7 mouse cellular contexts compared by ENCODE assay signal in the genomic region with DNA sequence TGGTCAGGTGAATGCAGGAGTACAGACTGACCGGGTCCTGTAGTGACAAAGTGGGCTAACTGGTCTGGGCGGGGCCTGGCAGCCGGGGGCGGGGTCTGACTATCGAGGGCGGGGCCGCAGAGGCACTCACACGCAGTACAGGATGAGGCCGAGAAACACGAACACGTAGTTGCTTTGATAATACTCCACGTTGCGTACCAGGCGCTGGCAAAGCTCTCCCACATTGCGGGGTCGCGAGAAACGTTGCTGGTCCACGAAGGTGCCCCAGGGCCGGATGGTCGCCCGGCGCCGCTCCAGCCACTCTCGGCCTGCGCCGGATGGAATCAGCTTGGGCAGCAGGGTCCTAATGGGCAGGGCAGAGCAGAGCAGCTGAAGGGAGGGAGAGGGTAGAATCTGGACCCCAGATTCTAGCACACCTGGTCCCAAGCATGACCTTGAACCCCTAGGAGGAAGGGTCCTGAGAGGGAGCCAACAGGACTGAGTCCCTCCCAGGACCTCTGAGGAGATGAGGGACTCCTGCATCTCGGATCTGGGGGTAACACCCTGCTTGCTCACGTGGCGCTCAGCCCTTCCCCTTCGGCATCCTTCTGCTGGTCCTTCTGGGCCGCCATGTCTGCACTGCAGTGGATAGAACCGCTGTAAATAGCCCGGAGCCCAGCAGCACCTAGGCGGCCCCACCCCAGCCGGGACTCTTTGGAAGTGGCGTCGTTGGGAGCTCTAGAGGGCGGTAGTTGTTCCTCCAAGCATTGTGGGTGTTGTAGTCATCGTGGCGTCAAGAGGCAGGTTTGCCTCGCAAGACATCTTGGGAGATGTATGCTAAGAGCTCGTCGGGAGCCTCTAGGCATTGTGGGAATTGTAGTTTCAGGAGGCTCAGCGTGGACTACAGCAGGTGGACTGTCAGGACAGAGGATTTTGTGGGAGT. TPM values are rescaled to one million over a fixed set of nuclear protein-coding genes. Genes with fewer than 3 reads are reported as not detected.
DNase-seq lines count a peak whose midpoint lies in the region; ATAC-seq lines count a peak whose summit lies in the region.

A gene (minus strand): TSS at position 783 of the 922 bp plus-strand sequence.

- H3K36me3 ChIP-seq in intestine, embryonic 15.5 days = peaks cover 3% of the 10 kb centered on the region; the same call in 1 of the 2 replicates
- H3K36me3 ChIP-seq in midbrain, embryonic 10.5 days = no peaks in the 10 kb centered on the region

- 0 out of 2 replicates have a peak, but pooled peaks cover 4% of the 10 kb centered on the region for H3K4me1 ChIP-seq in intestine, embryonic 15.5 days (replicated peaks)
- H3K4me1 ChIP-seq in midbrain, embryonic 10.5 days = peaks cover 18% of the 10 kb centered on the region

- peak within 1 kb of the TSS; percentile 78 for H3K4me3 ChIP-seq in intestine, embryonic 15.5 days (replicated peaks)
- H3K4me3 ChIP-seq in midbrain, embryonic 10.5 days = peak within 1 kb of the TSS; percentile 83

- no peaks in the 10 kb centered on the region for H3K9me3 ChIP-seq in intestine, embryonic 15.5 days
- no peaks in the 10 kb centered on the region for H3K9me3 ChIP-seq in midbrain, embryonic 10.5 days (replicated peaks)

- H3K9ac ChIP-seq in intestine, embryonic 15.5 days = peak within 1 kb of the TSS; percentile 80

- DNase-seq in adrenal gland, adult 2 months = peak; percentile 95
- DNase-seq in embryo, embryonic 11.5 days (ENCODE audit: low read depth, low spot score) = peak; percentile 85
- peak; percentile 85 to 88 for DNase-seq in gastrocnemius, postnatal 36 days
- peak; percentile 93 to 99 for DNase-seq in left cerebral cortex, postnatal 25 days (ENCODE audit: low spot score in 2 of 2)
- peak; percentile 88 for DNase-seq in midbrain, embryonic 10.5 days (ENCODE audit: low spot score)
- DNase-seq in right cerebral cortex, postnatal 4 days = peak; percentile 80

- intact Hi-C loops in gastrocnemius, postnatal 36 days (cut with DNase I) = loop anchor here (10.0 kb wide), 1 partner anchor 157 kb away; no protein-coding TSS in a partner anchor
- intact Hi-C loops in left cerebral cortex, postnatal 25 days (cut with DNase I) = loop anchor here (2.0 kb wide), 2 partner anchors 69 to 81 kb away; a partner anchor contains a TSS

- peak within 1 kb of the TSS; percentile 79 for H3K4me2 ChIP-seq in intestine, embryonic 15.5 days (replicated peaks)

- peak within 1 kb of the TSS; percentile 75 for H3K27ac ChIP-seq in intestine, embryonic 15.5 days
- H3K27ac ChIP-seq in midbrain, embryonic 10.5 days (replicated peaks) = peak within 1 kb of the TSS; percentile 82

- no peaks in the 10 kb centered on the region for H3K27me3 ChIP-seq in intestine, embryonic 15.5 days (replicated peaks)
- H3K27me3 ChIP-seq in midbrain, embryonic 10.5 days (ENCODE audit: low read depth, poor library complexity, severe bottlenecking) = no peaks in the 10 kb centered on the region

- peak; percentile 95 for ATAC-seq in intestine, embryonic 15.5 days

- under 1% methylated on average over 45 of the region's 45 CpGs for WGBS in intestine, embryonic 15.5 days
- under 1% methylated on average over 45 of the region's 45 CpGs for WGBS in midbrain, embryonic 10.5 days

RNA-seq across cellular contexts. Expression of the gene that starts here (rescaled TPM):
- total RNA-seq in adrenal gland, adult 2 months (2021) = 100 to 1,000 TPM; 251 to 383 TPM
- polyA plus RNA-seq in adrenal gland, adult 2 months (2012; rRNA removed) = 735 and 788 TPM in 2 replicates
- total RNA-seq in gastrocnemius, postnatal 36 days (2021) = 100 to 1,000 TPM; 188 to 189 TPM
- 123 and 157 TPM in 2 replicates for polyA plus RNA-seq in intestine, embryonic 15.5 days (2015; fragmentation: Nextera tagmentation; extraction: Ambion mirVana)
- 100 to 1,000 TPM; 266 to 283 TPM for total RNA-seq in left cerebral cortex, postnatal 25 days (2021)
- 89.0 and 109 TPM in 2 replicates for polyA plus RNA-seq in midbrain, embryonic 10.5 days (2016; fragmentation: Nextera tagmentation; extraction: Ambion mirVana)

Comparison
In these comparisons a context has a peak if more than half of its experiments do, and no peak if none do; other contexts are left out.
1. Peak in every context shown above with its lines: DNase-seq, ATAC-seq, H3K4me3 ChIP-seq and H3K27ac ChIP-seq.